Mouse (Mus musculus) hindbrain, embryonic 10.5 days (tissue): ENCODE measurements at regions not wholly inside any gene's neighbourhood (a gene's known extent, or its start where the extent isn't known, plus 50 kb on each side); places are given as distances from the start of the nearest gene placed in this dataset.

ENCODE experiments used
- DNase-seq: peaks from one replicate; pipeline ENCODE4 v3.0.0-alpha.2; 2017; ENCODE audit warnings: low spot score
- H3K27ac ChIP-seq: fragments of 300-500 bp; sonication (generic); 2 replicates; pipeline ENCODE4 v1.5.1; 2016; ENCODE audit warnings: mild to moderate bottlenecking, moderate library complexity
- H3K27me3 ChIP-seq: fragments of 300-500 bp; sonication (generic); 2 replicates; pipeline ENCODE4 v1.6.1; 2016; ENCODE audit warnings: mild to moderate bottlenecking; ENCODE audit not compliant: poor library complexity, insufficient read depth, severe bottlenecking
- H3K36me3 ChIP-seq: fragments of 300-500 bp; sonication (generic); 2 replicates; pipeline ENCODE4 v1.6.1; 2016; ENCODE audit warnings: mild to moderate bottlenecking, moderate library complexity
- H3K4me1 ChIP-seq: fragments of 300-500 bp; sonication (generic); replicated peaks from 2 replicates; pipeline ENCODE4 v1.6.1; 2016; ENCODE audit warnings: mild to moderate bottlenecking
- H3K4me3 ChIP-seq: fragments of 300-500 bp; sonication (generic); 2 replicates; pipeline ENCODE4 v1.5.1; 2016; ENCODE audit warnings: mild to moderate bottlenecking, moderate library complexity
- H3K9me3 ChIP-seq: fragments of 300-500 bp; sonication (generic); 2 replicates; pipeline ENCODE4 v1.6.1; 2016; ENCODE audit warnings: mild to moderate bottlenecking, moderate library complexity
- WGBS: fragments of 180-500 bp; shearing (Covaris S2); methylation state at CpG from one replicate; pipeline ENCODE4 v1.1.7; 2016; 5-methylcytosine and 5-hydroxymethylcytosine counted together

DNA sequence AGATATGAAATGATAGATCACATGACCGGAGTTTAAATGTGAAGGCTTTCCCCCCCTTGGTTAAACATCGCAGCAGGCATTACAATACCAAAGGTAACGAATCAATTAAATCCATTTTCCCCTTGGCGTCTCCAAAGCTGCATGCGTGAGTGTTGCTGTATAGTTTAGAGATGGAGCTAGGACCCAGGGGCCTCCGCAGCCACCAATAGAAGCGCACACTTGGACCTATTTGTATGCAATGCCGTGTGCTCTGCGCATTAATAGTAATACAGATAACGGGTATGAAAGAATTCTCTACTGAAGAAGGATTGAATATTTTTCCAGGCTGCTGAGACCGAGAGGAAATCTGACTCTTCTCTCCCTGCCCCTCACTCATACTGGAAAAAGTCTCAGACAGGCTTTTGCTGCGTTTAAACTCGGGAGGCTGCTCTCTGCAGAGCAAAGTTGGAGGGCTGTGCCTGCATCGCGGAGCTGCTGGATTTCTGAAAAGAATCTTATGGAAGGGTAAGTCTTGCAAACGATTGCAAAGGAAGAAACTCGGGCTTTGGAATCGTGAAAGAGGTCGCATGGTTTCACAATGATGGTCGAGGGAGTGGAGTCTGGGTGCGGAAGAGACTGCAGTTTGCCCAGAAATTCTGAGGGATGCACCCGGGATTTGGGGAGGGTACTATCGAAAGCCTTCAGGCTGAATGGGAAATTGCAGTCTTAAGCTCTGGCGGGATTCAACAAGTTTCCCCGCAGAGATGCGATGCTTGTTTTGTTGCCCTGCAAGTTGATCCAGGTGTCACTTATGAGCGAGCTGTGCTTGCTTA is 280.5 kb upstream of the Robo1 start:
- peak overlapping the region; percentile 83 for H3K27ac ChIP-seq
- H3K4me3 ChIP-seq = peak overlapping the region; percentile 65
- DNase-seq = peak; percentile 68
- peaks cover 18% of the 10 kb centered on the region for H3K4me1 ChIP-seq
- WGBS = 3% methylated on average over 27 of the region's 27 CpGs
- peaks cover 29% of the 10 kb centered on the region for H3K27me3 ChIP-seq
- H3K36me3 ChIP-seq = no peaks in the 10 kb centered on the region
- H3K9me3 ChIP-seq = no peaks in the 10 kb centered on the region

DNA sequence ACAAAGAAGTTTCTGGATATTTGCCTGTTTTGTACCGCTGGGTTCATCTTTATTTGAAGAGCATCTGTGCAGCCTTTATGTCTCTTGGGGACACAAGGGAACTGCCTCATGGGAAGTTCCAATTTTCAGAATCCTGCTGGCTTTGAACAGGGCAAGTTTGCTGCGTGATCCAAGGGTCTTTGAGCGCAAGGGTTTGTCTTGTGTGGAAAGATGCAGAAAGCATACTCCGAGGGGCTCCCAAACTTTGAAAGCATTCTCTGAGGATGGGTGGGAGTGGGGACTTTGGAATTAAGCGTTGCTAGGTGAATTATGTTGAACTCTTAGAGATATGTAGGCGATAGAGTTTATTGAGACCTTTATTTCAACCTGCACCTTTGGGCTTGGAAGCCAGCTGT is 279.9 kb upstream of the Robo1 start:
- Histone ChIP-seq H3K36me3 (no peaks in the 10 kb centered on the region), H3K9me3 (no peaks in the 10 kb centered on the region), H3K4me3 (peak overlapping the region; percentile 65), H3K27ac (peak overlapping the region; percentile 83), H3K27me3 (peaks cover 29% of the 10 kb centered on the region), H3K4me1 (peaks cover 18% of the 10 kb centered on the region)
- no peak for DNase-seq
- WGBS = 3% methylated on average over 6 of the region's 6 CpGs

DNA sequence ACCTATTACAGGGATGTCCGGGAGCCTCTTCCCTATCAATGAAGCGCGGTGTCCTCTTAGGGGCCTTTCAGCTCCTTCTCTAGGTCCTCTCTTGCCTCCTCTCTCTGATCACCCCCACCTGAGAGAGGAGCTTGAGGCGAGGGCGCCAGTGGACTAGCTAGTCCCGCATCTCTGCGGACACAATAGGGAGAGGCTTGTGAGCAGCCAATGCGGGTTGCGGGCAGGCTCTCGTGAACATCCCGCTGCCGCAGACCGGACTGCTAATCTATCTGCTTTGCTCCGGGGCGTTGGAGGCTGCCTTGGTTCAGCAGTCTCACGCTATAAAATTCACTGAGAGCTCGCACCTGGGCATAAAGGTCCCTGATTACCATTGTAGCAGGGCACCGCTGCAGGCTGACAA is 279.3 kb upstream of the Robo1 start:
- H3K27me3 ChIP-seq = peaks cover 29% of the 10 kb centered on the region
- H3K36me3 ChIP-seq = no peaks in the 10 kb centered on the region
- under 1% methylated on average over 18 of the region's 18 CpGs for WGBS
- peak overlapping the region; percentile 83 for H3K27ac ChIP-seq
- H3K4me1 ChIP-seq = peaks cover 18% of the 10 kb centered on the region
- DNase-seq = peak; percentile 59
- no peaks in the 10 kb centered on the region for H3K9me3 ChIP-seq
- peak overlapping the region; percentile 65 for H3K4me3 ChIP-seq

DNA sequence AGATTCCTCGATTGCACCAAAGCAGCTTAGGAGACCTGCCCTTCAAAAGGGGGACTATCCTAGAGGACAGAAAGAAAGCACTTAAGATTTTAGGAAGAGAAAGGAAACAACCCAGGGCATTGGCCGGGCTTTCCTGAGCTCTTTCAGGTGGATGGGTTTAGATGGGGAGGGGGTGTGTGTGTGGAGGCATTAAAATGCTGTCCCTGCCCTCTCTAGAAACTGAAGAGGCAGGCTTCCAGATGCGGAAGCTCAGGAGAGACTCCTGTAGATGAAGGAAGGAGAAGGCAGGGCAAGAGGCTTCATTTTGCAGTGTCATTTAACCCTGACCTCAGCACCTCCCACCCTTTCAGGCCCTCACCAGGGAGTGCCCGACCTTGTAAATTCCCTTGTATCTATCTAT is 278.8 kb upstream of the Robo1 start:
- no peaks in the 10 kb centered on the region for H3K36me3 ChIP-seq
- peak overlapping the region; percentile 83 for H3K27ac ChIP-seq
- peaks cover 18% of the 10 kb centered on the region for H3K4me1 ChIP-seq
- whole genome bisulfite sequencing = 0% methylated on average over 4 of the region's 4 CpGs
- H3K9me3 ChIP-seq = no peaks in the 10 kb centered on the region
- no peak for DNase-seq
- peak overlapping the region; percentile 65 for H3K4me3 ChIP-seq
- H3K27me3 ChIP-seq = peaks cover 29% of the 10 kb centered on the region

DNA sequence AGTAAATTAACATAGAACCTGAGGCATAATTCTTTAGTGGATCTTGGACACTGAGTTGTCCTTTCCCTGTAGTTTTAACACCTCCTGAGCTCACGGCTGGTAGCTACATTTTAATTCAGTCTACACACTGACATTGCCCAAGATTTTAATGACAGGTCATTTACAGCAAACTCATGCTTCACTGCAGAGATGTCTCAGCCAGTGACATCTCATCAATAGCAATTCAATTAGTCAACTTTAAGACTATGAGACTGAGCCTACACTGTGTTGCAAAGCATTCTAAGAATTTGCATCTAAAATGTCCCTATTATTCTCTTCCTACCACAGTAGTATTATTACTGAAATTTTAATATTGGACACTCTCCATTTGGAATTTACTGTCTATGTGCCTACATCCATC is 239.9 kb upstream of the Robo1 start:
- no peaks in the 10 kb centered on the region for H3K9me3 ChIP-seq
- no peak for DNase-seq
- no peak overlapping the region for H3K4me3 ChIP-seq
- no peaks in the 10 kb centered on the region for H3K36me3 ChIP-seq
- H3K27me3 ChIP-seq = no peaks in the 10 kb centered on the region
- no peak overlapping the region for H3K27ac ChIP-seq
- peaks cover 9% of the 10 kb centered on the region for H3K4me1 ChIP-seq
- 43% methylated on average over 1 of the region's 1 CpGs for WGBS

DNA sequence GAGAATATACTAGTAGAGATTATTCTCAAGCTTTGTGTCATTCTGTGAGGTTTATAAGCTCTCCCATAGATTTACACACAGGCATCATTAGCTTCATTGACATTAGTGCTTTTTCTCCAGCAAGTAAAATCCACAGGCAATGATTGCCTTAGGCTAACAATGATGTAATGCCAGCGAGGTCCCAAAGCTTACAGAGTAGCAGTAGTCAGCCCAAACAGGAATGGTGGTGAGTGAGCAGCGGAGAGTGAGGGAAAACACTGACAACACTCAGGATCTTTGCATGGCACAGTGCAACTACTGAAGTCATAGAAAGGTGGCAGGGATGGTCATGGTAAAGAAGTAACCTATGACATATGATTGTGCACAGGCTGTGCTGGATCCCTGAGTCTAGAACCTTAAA is 238.5 kb upstream of the Robo1 start:
- no peak for DNase-seq
- H3K27me3 ChIP-seq = no peaks in the 10 kb centered on the region
- no peak overlapping the region for H3K27ac ChIP-seq
- no peaks in the 10 kb centered on the region for H3K36me3 ChIP-seq
- 71% methylated on average over 2 of the region's 2 CpGs for WGBS
- no peaks in the 10 kb centered on the region for H3K9me3 ChIP-seq
- no peak overlapping the region for H3K4me3 ChIP-seq
- H3K4me1 ChIP-seq = peaks cover 9% of the 10 kb centered on the region

DNA sequence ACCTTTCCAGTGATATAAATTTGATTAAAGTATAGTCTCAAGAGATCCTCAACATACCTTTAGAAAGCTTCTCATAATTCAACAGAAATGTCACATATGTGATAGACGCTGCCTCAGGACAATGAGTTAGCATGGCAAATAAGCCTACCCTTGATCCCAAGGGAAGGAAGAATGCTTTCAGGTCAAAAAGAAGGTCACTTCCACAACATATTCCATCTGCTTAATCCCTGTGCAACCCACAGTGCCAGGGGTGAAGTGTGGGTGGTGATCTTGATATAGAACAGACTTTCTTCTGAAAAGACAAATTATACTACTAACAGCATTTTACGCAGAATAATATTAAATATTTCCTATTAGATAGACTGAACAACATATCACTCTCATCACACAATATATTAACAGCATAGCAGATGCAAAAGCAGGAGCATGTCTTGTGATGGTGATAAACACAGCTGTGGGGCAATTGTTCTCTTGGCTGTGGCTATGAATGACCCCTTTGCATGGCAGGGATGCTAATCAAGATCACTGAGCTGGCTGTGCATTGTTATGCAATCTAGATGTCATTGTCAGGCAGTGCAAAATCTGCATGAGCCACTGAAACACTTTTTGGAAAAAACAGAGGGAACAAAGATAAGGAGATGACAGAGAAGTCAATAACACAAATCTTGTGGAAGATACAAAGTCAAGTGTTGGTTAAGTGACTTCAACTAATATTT is 236.2 kb upstream of the Robo1 start:
- WGBS = 54% methylated on average over 2 of the region's 2 CpGs
- H3K27me3 ChIP-seq = no peaks in the 10 kb centered on the region
- peaks cover 9% of the 10 kb centered on the region for H3K4me1 ChIP-seq
- peak; percentile 30 for DNase-seq
- H3K4me3 ChIP-seq = no peak overlapping the region
- no peaks in the 10 kb centered on the region for H3K9me3 ChIP-seq
- no peaks in the 10 kb centered on the region for H3K36me3 ChIP-seq
- 0 out of 2 replicates have a peak overlapping the region, but pooled peaks have one; percentile 8 for H3K27ac ChIP-seq

DNA sequence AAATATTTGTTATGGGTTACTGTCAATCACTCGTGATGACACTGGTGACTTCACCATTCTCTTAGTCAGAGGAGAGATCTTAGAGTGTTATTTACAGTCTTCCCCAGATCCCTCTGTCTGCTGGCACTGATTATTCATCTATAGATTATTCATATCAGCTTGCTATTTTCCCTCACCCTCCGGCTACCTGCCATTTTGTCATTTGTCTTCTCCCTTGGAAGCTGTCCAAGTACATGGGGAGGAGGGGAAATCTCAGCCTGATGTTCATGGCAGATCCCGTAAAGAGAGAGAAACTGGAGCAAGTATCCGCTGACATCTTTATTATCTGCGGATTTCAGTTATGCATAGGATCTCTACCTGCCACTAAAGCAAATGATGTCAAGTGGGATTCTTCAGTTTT is 222.9 kb upstream of the Robo1 start:
- 89% methylated on average over 5 of the region's 5 CpGs for WGBS
- H3K4me3 ChIP-seq = no peak overlapping the region
- no peaks in the 10 kb centered on the region for H3K9me3 ChIP-seq
- H3K4me1 ChIP-seq = no peaks in the 10 kb centered on the region
- H3K36me3 ChIP-seq = no peaks in the 10 kb centered on the region
- no peak overlapping the region for H3K27ac ChIP-seq
- no peak for DNase-seq
- no peaks in the 10 kb centered on the region for H3K27me3 ChIP-seq

DNA sequence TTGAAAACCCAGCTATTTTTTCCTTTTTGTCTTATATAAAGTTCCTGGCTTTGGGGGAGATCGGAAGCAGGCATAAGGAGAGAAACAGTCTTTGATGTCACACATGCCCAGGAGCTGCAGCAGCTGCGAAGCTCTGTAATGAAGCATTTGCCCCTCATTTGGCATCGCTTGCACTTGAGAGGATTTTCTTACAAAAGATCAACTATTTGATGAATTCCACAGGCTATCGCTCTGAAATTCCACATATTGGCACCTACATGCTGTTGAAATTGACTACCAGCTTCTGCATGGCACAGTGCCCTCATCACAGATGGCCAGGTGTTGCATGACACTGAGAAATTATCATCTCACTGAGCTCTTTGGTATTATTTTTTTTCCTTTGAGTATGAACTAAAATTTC is 220.1 kb upstream of the Robo1 start:
- no peak overlapping the region for H3K27ac ChIP-seq
- DNase-seq = no peak
- 76% methylated on average over 4 of the region's 4 CpGs for WGBS

DNA sequence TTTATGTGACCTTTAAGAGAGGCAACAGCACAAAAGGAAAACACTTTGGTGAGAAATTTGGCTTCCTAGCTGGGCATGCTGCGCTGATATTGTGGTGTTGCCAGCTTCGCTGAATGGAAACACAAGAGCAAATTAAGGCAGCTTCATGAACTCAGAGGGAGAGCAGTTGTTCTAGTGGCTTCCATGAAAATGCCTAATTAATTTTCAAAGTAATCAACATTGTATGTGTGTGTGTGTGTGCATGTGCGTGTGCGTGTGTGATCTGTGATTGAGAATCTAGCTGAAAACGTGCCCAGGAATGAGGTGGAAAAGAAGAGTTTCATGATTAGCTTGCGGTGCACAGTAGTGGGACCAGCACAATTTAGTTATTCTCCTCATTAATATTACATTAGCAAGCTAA is 219.2 kb upstream of the Robo1 start:
- Histone ChIP-seq H3K4me1 (no peaks in the 10 kb centered on the region), H3K27ac (no peak overlapping the region), H3K4me3 (no peak overlapping the region), H3K27me3 (no peaks in the 10 kb centered on the region), H3K36me3 (no peaks in the 10 kb centered on the region), H3K9me3 (peaks cover 8% of the 10 kb centered on the region; the same call in 1 of the 2 replicates)
- no peak for DNase-seq
- 89% methylated on average over 6 of the region's 6 CpGs for WGBS

More for the DNA sequence above, 220.1 kb upstream of the Robo1 start:
- H3K27me3 ChIP-seq = no peaks in the 10 kb centered on the region
- peaks cover 8% of the 10 kb centered on the region; the same call in 1 of the 2 replicates for H3K9me3 ChIP-seq
- H3K4me1 ChIP-seq = no peaks in the 10 kb centered on the region
- no peak overlapping the region for H3K4me3 ChIP-seq
- no peaks in the 10 kb centered on the region for H3K36me3 ChIP-seq
